Mouse (Mus musculus): ENCODE measurements at regions not wholly inside any gene's neighbourhood (a gene's known extent, or its start where the extent isn't known, plus 50 kb on each side); places are given as distances from the start of the nearest gene placed in this dataset.

GRCm38 (mm10) chr14:110685247-110685646 lies 69.7 kb downstream of the Slitrk6 start:
- DNase-seq, result no peak

- DNase-seq, result no peak
Observed at GRCm38 (mm10) chr14:110679741-110680140, 75.2 kb downstream of the Slitrk6 start.

GRCm38 (mm10) chr14:110665712-110666111 lies 89.2 kb downstream of the Slitrk6 start:
- DNase-seq, result no peak

- DNase-seq, result no peak
Observed at GRCm38 (mm10) chr14:110663231-110663630, 91.7 kb downstream of the Slitrk6 start.

- no peak for DNase-seq
Observed at GRCm38 (mm10) chr14:110634147-110634546, 120.8 kb downstream of the Slitrk6 start.

- DNase-seq, result peak in 1 of 2 experiments; percentile 1
Observed at GRCm38 (mm10) chr14:110623716-110624115, 131.2 kb downstream of the Slitrk6 start.

GRCm38 (mm10) chr14:110618496-110618920 lies 136.4 kb downstream of the Slitrk6 start:
- DNase-seq, result no peak

GRCm38 (mm10) chr14:110616447-110616846 lies 138.5 kb downstream of the Slitrk6 start:
- DNase-seq, result no peak

GRCm38 (mm10) chr14:110580311-110580710 lies 174.6 kb downstream of the Slitrk6 start:
- DNase-seq, result no peak

GRCm38 (mm10) chr14:110570717-110571116 lies 184.2 kb downstream of the Slitrk6 start:
- no peak for DNase-seq

- no peak for DNase-seq
Observed at GRCm38 (mm10) chr14:110565783-110566445, 189.0 kb downstream of the Slitrk6 start.

- DNase-seq, result no peak
Observed at GRCm38 (mm10) chr14:110564621-110565020, 190.3 kb downstream of the Slitrk6 start.

- DNase-seq, result no peak
Observed at GRCm38 (mm10) chr14:110545265-110545664, 209.7 kb downstream of the Slitrk6 start.

- no peak for DNase-seq
Observed at GRCm38 (mm10) chr14:110543303-110544134, 211.4 kb downstream of the Slitrk6 start.

- no peak for DNase-seq
Observed at GRCm38 (mm10) chr14:110527306-110527705, 227.6 kb downstream of the Slitrk6 start.

- DNase-seq, result no peak
Observed at GRCm38 (mm10) chr14:110485057-110485456, 269.9 kb downstream of the Slitrk6 start.

- no peak for DNase-seq
Observed at GRCm38 (mm10) chr14:110472743-110473142, 282.2 kb downstream of the Slitrk6 start.

GRCm38 (mm10) chr14:110472176-110472575 lies 282.8 kb downstream of the Slitrk6 start:
- DNase-seq, result no peak

- DNase-seq, result no peak
Observed at GRCm38 (mm10) chr14:110470714-110471113, 284.2 kb downstream of the Slitrk6 start.

GRCm38 (mm10) chr14:110468457-110469311 lies 286.3 kb downstream of the Slitrk6 start:
- no peak for DNase-seq

Data from cerebellum, postnatal 14 days (tissue).